Mouse (Mus musculus) testis, postnatal 10 days (tissue): ENCODE measurements around the gene Mchr1.
"Not testable (repeated sequence)": the region's sequence is repeated elsewhere in the genome, so short reads cannot be mapped to it uniquely, and the experiment has no call there.

Source experiments
- DNase-seq: peaks from one replicate; pipeline ENCODE4 v3.0.0; 2021; ENCODE audit warnings: low spot score

Mchr1 gene

GRCm38 (mm10) chr15:81235086-81235920 lies at the start of gene Mchr1:
Gene Mchr1 (plus strand): TSS chr15:81235499.
- DNase-seq: peak; percentile 62

GRCm38 (mm10) chr15:81189061-81189460 lies 46.2 kb upstream of the Mchr1 start:
- no peak for DNase-seq

GRCm38 (mm10) chr15:81190011-81190629 lies 45.2 kb upstream of the Mchr1 start:
- DNase-seq: peak; percentile 73

- peak; percentile 99 for DNase-seq
Observed at GRCm38 (mm10) chr15:81190630-81191178, 44.6 kb upstream of the Mchr1 start, which contains the start of gene Mrtfa. Gene Mrtfa (minus strand): TSS chr15:81190757.

GRCm38 (mm10) chr15:81191303-81191702 lies 44.0 kb upstream of the Mchr1 start:
- no peak for DNase-seq

GRCm38 (mm10) chr15:81192316-81192715 lies 43.0 kb upstream of the Mchr1 start:
- no peak for DNase-seq

- DNase-seq: no peak
Observed at GRCm38 (mm10) chr15:81192858-81193257, 42.4 kb upstream of the Mchr1 start.

GRCm38 (mm10) chr15:81194791-81195190 lies 40.5 kb upstream of the Mchr1 start:
- DNase-seq: no peak

- DNase-seq: no peak
Observed at GRCm38 (mm10) chr15:81195447-81195846, 39.9 kb upstream of the Mchr1 start.

GRCm38 (mm10) chr15:81197197-81197596 lies 38.1 kb upstream of the Mchr1 start:
- no peak for DNase-seq

GRCm38 (mm10) chr15:81198447-81198846 lies 36.9 kb upstream of the Mchr1 start:
- DNase-seq: no peak

- DNase-seq: peak; percentile 90
Observed at GRCm38 (mm10) chr15:81199372-81199959, 35.8 kb upstream of the Mchr1 start.

- no peak for DNase-seq
Observed at GRCm38 (mm10) chr15:81202462-81202861, 32.8 kb upstream of the Mchr1 start.

- no peak for DNase-seq
Observed at GRCm38 (mm10) chr15:81210496-81210895, 24.8 kb upstream of the Mchr1 start.

- peak; percentile 68 for DNase-seq
Observed at GRCm38 (mm10) chr15:81212976-81213375, 22.3 kb upstream of the Mchr1 start.

- peak; percentile 55 for DNase-seq
Observed at GRCm38 (mm10) chr15:81216906-81217653, 18.2 kb upstream of the Mchr1 start.

GRCm38 (mm10) chr15:81219054-81219453 lies 16.2 kb upstream of the Mchr1 start:
- no peak for DNase-seq

- not testable (repeated sequence) for DNase-seq
Observed at GRCm38 (mm10) chr15:81220051-81220450, 15.2 kb upstream of the Mchr1 start.

- DNase-seq: no peak
Observed at GRCm38 (mm10) chr15:81221446-81221845, 13.9 kb upstream of the Mchr1 start.

- DNase-seq: no peak
Observed at GRCm38 (mm10) chr15:81225016-81225415, 10.3 kb upstream of the Mchr1 start.

GRCm38 (mm10) chr15:81225732-81226131 lies 9.6 kb upstream of the Mchr1 start:
- DNase-seq: no peak

- DNase-seq: no peak
Observed at GRCm38 (mm10) chr15:81226796-81227195, 8.5 kb upstream of the Mchr1 start.
